Mouse (Mus musculus) hindbrain, postnatal 0 days (tissue): ENCODE results near the gene Alx3. TPM values are rescaled to one million over a fixed set of nuclear protein-coding genes. Genes with fewer than 3 reads are reported as not detected.

Experiments
- ATAC-seq: fragments of 200-750 bp; cut with Nextera tagmentation; 2 replicates; pipeline ENCODE4 v1.8.0; 2017; ENCODE audit warnings: mild to moderate bottlenecking, moderate TSS enrichment, moderate library complexity
- DNase-seq: peaks from one replicate; pipeline ENCODE4 v3.0.0-alpha.2; 2015; ENCODE audit warnings: low spot score
- H3K27ac ChIP-seq: fragments of 300-500 bp; sonication (generic); 2 replicates; pipeline ENCODE4 v1.5.1; 2014; ENCODE audit warnings: mild to moderate bottlenecking
- H3K27me3 ChIP-seq: fragments of 300-500 bp; sonication (generic); 2 replicates; pipeline ENCODE4 v1.6.1; 2014; ENCODE audit warnings: low read length, mixed read lengths; ENCODE audit not compliant: insufficient read depth
- H3K36me3 ChIP-seq: fragments of 300-500 bp; sonication (generic); 2 replicates; pipeline ENCODE4 v1.6.1; 2014; ENCODE audit warnings: low read length, mixed read lengths; ENCODE audit not compliant: insufficient read depth
- H3K4me1 ChIP-seq: fragments of 300-500 bp; sonication (generic); 2 replicates; pipeline ENCODE4 v1.6.1; 2014; ENCODE audit warnings: antibody characterized with exemption, low read length, mixed read lengths; ENCODE audit not compliant: insufficient read depth
- H3K4me2 ChIP-seq: fragments of 300-500 bp; sonication (generic); 2 replicates; pipeline ENCODE4 v1.6.1; 2014; ENCODE audit warnings: low read depth, mild to moderate bottlenecking, low read length, moderate library complexity, mixed read lengths
- H3K4me3 ChIP-seq: fragments of 300-500 bp; sonication (generic); 2 replicates; pipeline ENCODE4 v1.5.1; 2014; ENCODE audit warnings: low read length
- H3K9ac ChIP-seq: fragments of 300-500 bp; sonication (generic); replicated peaks from 2 replicates; pipeline ENCODE4 v1.6.1; 2014; ENCODE audit warnings: mild to moderate bottlenecking, low read length, moderate library complexity, mixed read lengths
- H3K9me3 ChIP-seq: fragments of 300-500 bp; sonication (generic); 2 replicates; pipeline ENCODE4 v1.6.1; 2016; ENCODE audit warnings: low read length, mixed read lengths
- CTCF ChIP-seq: IDR thresholded peaks from 2 replicates; pipeline ENCODE4 v1.5.1; 2016; ENCODE audit warnings: antibody characterized with exemption, control low read depth, low read depth
- WGBS: fragments of 180-500 bp; shearing (Covaris S2); extraction: QIAGEN DNeasy Blood & Tissue Kit; methylation state at CpG from one replicate; pipeline ENCODE4 v1.1.7; 2014; 5-methylcytosine and 5-hydroxymethylcytosine counted together
- polyA plus RNA-seq: library from polyadenylated mRNA; unstranded; fragments of >200 nt; fragmentation: Nextera tagmentation; extraction: Ambion mirVana; gene quantifications from 2 replicates; pipeline ENCODE4 v1.2.1, GENCODE M21; 2015
- total RNA-seq: library from RNA; depleted of rRNA; stranded (reverse); fragments of >200 nt; gene quantifications from 2 replicates; pipeline ENCODE4 v1.2.3, GENCODE M21; 2014

Gene Alx3
- total and polyA plus RNA-seq, 2 experiments from 2014 or later: 0.16 to 0.45 TPM

GRCm38 (mm10) chr3:107619911-107620310 lies 25.1 kb downstream of the Alx3 start:
- no peak for DNase-seq
- H3K9me3 ChIP-seq: no peaks in the 10 kb centered on the region
- H3K9ac ChIP-seq: no peak overlapping the region
- H3K36me3 ChIP-seq: peaks cover 93% of the 10 kb centered on the region
- no peak overlapping the region for H3K4me2 ChIP-seq
- TF ChIP-seq CTCF: no peak
- no peak for ATAC-seq
- H3K4me3 ChIP-seq: no peak overlapping the region
- H3K4me1 ChIP-seq: no peaks in the 10 kb centered on the region
- no peak overlapping the region for H3K27ac ChIP-seq
- 86% methylated on average over 6 of the region's 6 CpGs for WGBS
- no peaks in the 10 kb centered on the region for H3K27me3 ChIP-seq

- H3K27ac ChIP-seq: no peak overlapping the region
- no peak overlapping the region for H3K9ac ChIP-seq
- no peak overlapping the region for H3K4me2 ChIP-seq
- TF ChIP-seq CTCF: no peak
- H3K36me3 ChIP-seq: peaks cover 92% of the 10 kb centered on the region
- DNase-seq: no peak
- H3K4me1 ChIP-seq: no peaks in the 10 kb centered on the region
- H3K4me3 ChIP-seq: no peak overlapping the region
- WGBS: 89% methylated on average over 21 of the region's 21 CpGs
- no peaks in the 10 kb centered on the region for H3K9me3 ChIP-seq
- no peak for ATAC-seq
- no peaks in the 10 kb centered on the region for H3K27me3 ChIP-seq
Measured at GRCm38 (mm10) chr3:107621286-107622075, 26.6 kb downstream of the Alx3 start.

- Histone ChIP-seq H3K4me1 (no peaks in the 10 kb centered on the region), H3K27ac (no peak overlapping the region), H3K36me3 (peaks cover 90% of the 10 kb centered on the region), H3K4me2 (no peak overlapping the region), H3K9me3 (no peaks in the 10 kb centered on the region), H3K9ac (no peak overlapping the region), H3K4me3 (no peak overlapping the region), H3K27me3 (no peaks in the 10 kb centered on the region)
- no peak for DNase-seq
- TF ChIP-seq CTCF: no peak
- WGBS: 95% methylated on average over 7 of the region's 7 CpGs
- ATAC-seq: no peak
Measured at GRCm38 (mm10) chr3:107622537-107622936, 27.7 kb downstream of the Alx3 start.

GRCm38 (mm10) chr3:107624424-107624823 lies 29.6 kb downstream of the Alx3 start:
- DNase-seq (no peak), ATAC-seq (no peak)
- Histone ChIP-seq H3K9ac (no peak overlapping the region), H3K36me3 (peaks cover 81% of the 10 kb centered on the region), H3K4me3 (no peak overlapping the region), H3K27me3 (no peaks in the 10 kb centered on the region), H3K4me1 (no peaks in the 10 kb centered on the region), H3K27ac (no peak overlapping the region), H3K9me3 (no peaks in the 10 kb centered on the region), H3K4me2 (no peak overlapping the region)
- WGBS: 96% methylated on average over 8 of the region's 8 CpGs
- TF ChIP-seq CTCF: no peak

GRCm38 (mm10) chr3:107625536-107625935 lies 30.7 kb downstream of the Alx3 start:
- no peak for ATAC-seq
- peaks cover 73% of the 10 kb centered on the region for H3K36me3 ChIP-seq
- no peak overlapping the region for H3K27ac ChIP-seq
- no peaks in the 10 kb centered on the region for H3K9me3 ChIP-seq
- TF ChIP-seq CTCF: no peak
- WGBS: 91% methylated on average over 8 of the region's 8 CpGs
- no peaks in the 10 kb centered on the region for H3K4me1 ChIP-seq
- no peak overlapping the region for H3K4me2 ChIP-seq
- DNase-seq: no peak
- H3K4me3 ChIP-seq: no peak overlapping the region
- H3K27me3 ChIP-seq: no peaks in the 10 kb centered on the region
- no peak overlapping the region for H3K9ac ChIP-seq

GRCm38 (mm10) chr3:107626751-107627150 lies 31.9 kb downstream of the Alx3 start:
- DNase-seq: no peak

GRCm38 (mm10) chr3:107627641-107628040 lies 32.8 kb downstream of the Alx3 start:
- Histone ChIP-seq H3K4me2 (no peak overlapping the region), H3K4me3 (no peak overlapping the region), H3K27ac (no peak overlapping the region), H3K27me3 (no peaks in the 10 kb centered on the region), H3K9ac (no peak overlapping the region), H3K4me1 (no peaks in the 10 kb centered on the region), H3K36me3 (peaks cover 54% of the 10 kb centered on the region), H3K9me3 (no peaks in the 10 kb centered on the region)
- ATAC-seq (no peak), DNase-seq (no peak)
- TF ChIP-seq CTCF: no peak
- 85% methylated on average over 7 of the region's 7 CpGs for WGBS

More at GRCm38 (mm10) chr3:107626751-107627150, 31.9 kb downstream of the Alx3 start:
- Histone ChIP-seq H3K27me3 (no peaks in the 10 kb centered on the region), H3K9me3 (no peaks in the 10 kb centered on the region), H3K4me1 (no peaks in the 10 kb centered on the region), H3K27ac (no peak overlapping the region), H3K9ac (no peak overlapping the region), H3K36me3 (peaks cover 61% of the 10 kb centered on the region), H3K4me3 (no peak overlapping the region), H3K4me2 (no peak overlapping the region)
- no peak for ATAC-seq
- no peak for TF ChIP-seq CTCF
- WGBS: 96% methylated on average over 8 of the region's 8 CpGs
